Mouse (Mus musculus): ENCODE measurements around the gene Gm8257.
"Not testable (repeated sequence)": the region's sequence is repeated elsewhere in the genome, so short reads cannot be mapped to it uniquely, and the experiment has no call there.

Gm8257 gene

DNA sequence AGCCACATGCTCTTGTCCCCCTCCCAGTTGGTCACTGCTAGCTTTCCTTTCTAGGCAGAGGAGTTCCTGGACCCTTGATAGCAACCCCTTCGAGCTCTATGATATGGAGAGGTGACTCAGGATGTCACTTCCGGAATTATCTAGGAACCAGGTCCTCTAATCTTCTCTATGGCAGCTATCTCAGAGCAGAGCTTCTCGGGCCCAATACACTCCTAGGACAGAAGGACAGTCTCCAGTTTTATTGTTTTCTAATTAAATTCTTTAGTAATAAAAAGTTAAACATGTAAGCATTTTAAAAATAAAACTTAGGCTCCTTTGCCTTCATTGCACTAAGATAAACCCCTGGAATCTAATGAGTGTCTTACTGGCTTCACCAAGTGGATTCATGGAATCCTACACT lies at the start of gene Gm8257:
Gene Gm8257 (minus strand): TSS at position 101 of the 400 bp plus-strand sequence.
- not testable (repeated sequence) for DNase-seq (ENCODE audit: low read depth, low spot score)

DNA sequence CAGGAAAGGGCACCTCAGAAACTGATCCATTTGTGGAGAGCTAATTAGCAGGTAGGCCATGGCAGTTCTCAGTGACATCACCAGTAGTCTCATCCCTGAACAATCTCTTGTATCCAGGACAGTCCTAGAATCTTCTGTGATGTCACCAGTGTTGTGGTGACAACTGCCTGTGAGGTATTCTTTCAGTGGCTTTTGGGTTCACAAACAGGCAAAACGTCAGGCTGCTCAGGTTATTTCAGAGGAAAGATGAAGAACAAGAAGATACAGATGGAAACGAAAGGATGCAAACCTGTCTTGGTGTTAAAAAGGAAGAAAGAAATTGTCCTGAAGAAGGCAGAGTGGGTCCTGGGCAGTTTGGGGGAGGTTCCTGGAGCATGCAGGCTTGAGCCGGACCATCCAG lies 44.0 kb upstream of the Gm8257 start, which contains the start of gene Gm8267:
Gene Gm8267 (minus strand): TSS at position 101 of the 400 bp plus-strand sequence.
- DNase-seq (ENCODE audit: low read depth, low spot score), result no peak

DNA sequence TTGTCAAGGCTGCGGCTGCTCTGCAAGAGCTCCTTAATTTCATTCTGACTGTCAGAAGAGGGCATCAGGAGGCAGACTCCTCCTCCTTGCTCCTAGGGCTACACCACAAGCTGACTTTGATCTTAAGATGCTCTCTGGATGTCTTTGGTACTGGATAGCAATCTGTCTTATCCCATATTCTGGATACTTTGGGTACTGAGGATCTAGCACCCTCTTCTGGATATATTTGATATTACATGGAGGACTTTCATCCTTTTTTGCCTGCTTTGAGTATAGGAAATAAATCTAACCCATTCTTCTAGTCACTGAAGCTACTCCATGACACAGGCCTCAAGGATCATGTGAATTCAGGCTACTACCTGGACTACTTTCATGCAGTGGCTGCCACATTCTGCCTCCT lies 36.5 kb upstream of the Gm8257 start:
- DNase-seq (ENCODE audit: low read depth, low spot score), result not testable (repeated sequence)

DNA sequence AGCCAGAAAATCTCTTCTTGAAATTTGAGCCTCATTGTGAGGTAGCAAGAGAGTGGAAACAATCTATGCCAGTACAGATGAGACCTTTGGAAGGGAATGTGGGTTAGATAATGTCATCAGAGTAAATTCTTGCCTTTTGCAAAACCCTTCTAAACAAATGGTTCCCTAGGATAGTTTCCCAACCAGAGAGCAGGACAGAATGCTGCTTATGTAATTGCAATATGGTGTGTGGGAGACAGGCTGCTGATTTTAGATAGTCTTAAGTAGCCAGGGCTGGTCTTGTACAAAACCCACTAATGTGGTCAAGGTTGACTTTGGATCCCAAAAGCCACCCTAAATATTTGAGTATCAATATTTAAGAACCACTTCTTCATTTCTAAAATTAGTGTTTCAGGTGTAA lies 24.5 kb upstream of the Gm8257 start:
- not testable (repeated sequence) for DNase-seq (ENCODE audit: low read depth, low spot score)

DNA sequence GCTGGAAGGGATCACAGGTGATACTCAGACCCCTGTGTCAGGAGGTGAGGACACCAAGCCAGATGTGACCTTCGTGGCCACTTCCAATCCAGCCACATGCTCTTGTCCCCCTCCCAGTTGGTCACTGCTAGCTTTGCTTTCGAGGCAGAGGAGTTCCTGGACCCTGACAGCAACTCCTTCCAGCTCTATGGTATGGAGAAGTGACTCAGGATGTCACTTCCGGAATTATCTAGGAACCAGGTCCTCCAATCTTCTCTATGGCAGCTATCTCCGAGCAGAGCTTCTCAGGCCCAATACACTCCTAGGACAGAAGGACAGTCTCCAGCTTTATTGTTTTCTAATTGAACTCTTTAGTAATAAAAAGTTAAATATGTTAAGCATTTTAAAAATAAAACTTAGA lies 78.5 kb downstream of the Gm8257 start, which contains the start of gene Gm5624:
Gene Gm5624 (minus strand): TSS at position 202 of the 400 bp plus-strand sequence.
- DNase-seq (ENCODE audit: low read depth, low spot score), result not testable (repeated sequence)

Measured in mesoderm, embryonic 11.5 days (tissue).